Mouse (Mus musculus): ENCODE results near the gene Mta3.

DNA sequence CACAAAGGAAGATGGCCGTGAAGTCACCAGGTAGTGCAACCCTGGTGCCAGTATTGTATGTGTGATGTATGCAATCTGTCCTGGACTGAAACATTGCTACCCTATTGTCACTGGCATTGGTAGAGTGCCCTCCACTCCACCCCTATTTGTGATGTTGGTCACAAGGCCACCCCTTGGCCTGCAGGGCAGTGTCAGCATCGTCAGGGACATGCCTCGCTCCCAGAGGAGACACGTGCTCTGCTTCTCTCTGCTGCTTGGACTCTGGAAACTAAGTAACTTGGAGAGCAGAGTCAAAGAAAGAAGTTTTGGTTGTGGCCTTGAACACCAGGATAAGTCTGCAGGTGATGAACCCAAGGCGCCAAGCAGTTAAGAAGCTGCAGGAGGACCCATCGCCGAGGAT, 65.0 kb downstream of the Mta3 start:
- TF ChIP-seq CTCF (IDR thresholded peaks at IDR 0.05; ENCODE audit: extremely low read depth, insufficient read depth, insufficient read length, insufficient replicate concordance) (no peak), POLR2A (IDR thresholded peaks at IDR 0.05; ENCODE audit: low read depth, low read length) (no peak)
